Mouse (Mus musculus) heart, postnatal 0 days (tissue): ENCODE data around the gene Nlrc5.

ENCODE experiments used
- CTCF ChIP-seq: IDR thresholded peaks from 2 replicates; pipeline ENCODE4 v1.5.1; 2016; ENCODE audit warnings: antibody characterized with exemption, control low read depth, low read depth
- EP300 ChIP-seq: IDR thresholded peaks from 2 replicates; pipeline ENCODE4 v1.6.1; 2016; ENCODE audit warnings: antibody characterized with exemption, low read depth

- TF ChIP-seq CTCF (no peak), EP300 (no peak)
These were observed 97.8 kb downstream of the Nlrc5 start for GRCm38 (mm10) chr8:94532000-94532399.
